Mouse (Mus musculus) heart, postnatal 0 days (tissue): ENCODE measurements at regions not wholly inside any gene's neighbourhood (a gene's known extent, or its start where the extent isn't known, plus 50 kb on each side); places are given as distances from the start of the nearest gene placed in this dataset.

ENCODE experiments used
- CTCF ChIP-seq: IDR thresholded peaks from 2 replicates; pipeline ENCODE4 v1.5.1; 2016; ENCODE audit warnings: antibody characterized with exemption, control low read depth, low read depth
- EP300 ChIP-seq: IDR thresholded peaks from 2 replicates; pipeline ENCODE4 v1.6.1; 2016; ENCODE audit warnings: antibody characterized with exemption, low read depth

GRCm38 (mm10) chr4:64135036-64135435 lies 88.2 kb upstream of the Tnc start:
- TF ChIP-seq CTCF (no peak), EP300 (no peak)
